Mouse (Mus musculus): ENCODE results near the gene Lhfpl2. TPM values are rescaled to one million over a fixed set of nuclear protein-coding genes. Genes with fewer than 3 reads are reported as not detected.
"Not testable (repeated sequence)": the region's sequence is repeated elsewhere in the genome, so short reads cannot be mapped to it uniquely, and the experiment has no call there.

Gene Lhfpl2
- 10 to 100 TPM; 30.3 to 30.4 TPM for total RNA-seq (2021)

DNA sequence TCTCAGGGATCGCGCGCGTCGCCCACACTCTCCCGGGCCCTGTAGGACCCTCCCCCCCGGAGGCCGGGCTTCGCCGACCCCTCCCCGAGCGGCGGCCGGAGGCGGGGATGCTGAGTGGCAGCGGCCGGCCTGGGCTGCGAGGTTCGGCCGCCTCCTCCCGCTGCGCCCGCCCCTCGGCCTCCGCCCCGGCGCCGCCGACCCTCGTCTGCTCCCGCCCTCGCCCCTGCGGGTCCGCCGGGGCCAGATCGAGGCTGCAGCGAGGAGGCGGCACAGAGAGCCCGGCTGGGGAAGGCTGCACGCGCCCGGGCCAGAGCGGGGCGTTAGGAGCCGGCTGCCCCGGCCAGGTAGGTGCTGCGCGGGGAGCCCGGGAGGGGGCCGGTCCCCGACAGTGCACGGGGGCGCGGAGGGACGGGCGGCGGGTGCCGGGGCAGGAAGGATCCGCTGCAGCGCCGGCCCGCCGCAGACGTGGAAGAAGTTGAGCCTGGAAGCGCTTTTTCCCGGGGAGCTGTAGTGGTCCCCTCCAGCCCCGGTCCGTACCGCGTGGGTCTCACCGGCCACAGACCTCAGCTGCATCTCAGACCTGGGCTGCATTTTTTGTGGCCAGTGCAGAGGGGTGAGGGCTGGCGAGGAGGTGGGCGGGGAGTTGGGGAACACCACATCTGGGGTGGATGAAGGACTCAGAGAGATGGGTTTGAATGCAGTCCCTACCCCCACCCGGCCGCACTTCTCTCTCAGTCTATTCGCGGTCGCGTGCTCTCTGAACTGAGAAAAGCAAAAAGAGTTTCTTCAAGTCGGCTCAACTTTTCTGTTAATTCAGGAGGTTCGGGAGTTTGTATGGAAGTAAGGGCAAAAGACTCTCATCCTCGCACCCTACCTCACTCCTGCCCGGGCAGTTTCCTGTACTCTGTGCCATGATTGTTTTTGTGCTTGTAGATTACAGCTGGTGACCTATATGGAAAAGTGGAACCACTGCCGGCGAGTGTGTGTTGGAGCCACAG lies at the start of gene Lhfpl2:
Gene Lhfpl2 (plus strand): TSS at position 234 of the 998 bp plus-strand sequence.
- peak; percentile 9 to 26 for DNase-seq

DNA sequence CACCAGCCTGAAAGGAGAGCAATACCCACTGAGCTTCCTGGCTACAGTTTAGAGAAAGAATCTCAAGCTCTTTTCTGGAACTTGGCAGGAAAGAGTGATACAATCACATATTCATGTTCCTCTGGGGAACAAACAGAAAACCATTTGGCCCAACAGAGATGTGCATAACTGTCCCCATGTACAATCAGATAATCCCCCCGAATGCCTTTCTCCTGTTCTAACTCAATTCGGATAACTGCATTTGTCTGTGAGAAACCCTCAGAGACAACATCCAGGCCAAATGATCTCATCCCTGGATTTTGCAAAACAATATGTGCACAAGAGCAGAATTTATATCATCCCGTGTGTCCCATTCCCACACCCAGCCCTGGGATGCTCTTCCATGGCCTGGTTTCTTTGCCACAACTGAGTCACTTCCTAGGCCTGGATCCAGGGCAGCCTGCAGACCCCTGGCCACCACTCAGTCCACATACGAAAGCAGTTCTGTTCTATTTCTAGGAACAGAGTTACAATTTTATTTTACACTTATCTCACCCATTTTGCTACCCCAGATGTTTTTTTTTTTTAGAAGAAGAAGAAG lies 45.5 kb upstream of the Lhfpl2 start:
- no peak for DNase-seq

DNA sequence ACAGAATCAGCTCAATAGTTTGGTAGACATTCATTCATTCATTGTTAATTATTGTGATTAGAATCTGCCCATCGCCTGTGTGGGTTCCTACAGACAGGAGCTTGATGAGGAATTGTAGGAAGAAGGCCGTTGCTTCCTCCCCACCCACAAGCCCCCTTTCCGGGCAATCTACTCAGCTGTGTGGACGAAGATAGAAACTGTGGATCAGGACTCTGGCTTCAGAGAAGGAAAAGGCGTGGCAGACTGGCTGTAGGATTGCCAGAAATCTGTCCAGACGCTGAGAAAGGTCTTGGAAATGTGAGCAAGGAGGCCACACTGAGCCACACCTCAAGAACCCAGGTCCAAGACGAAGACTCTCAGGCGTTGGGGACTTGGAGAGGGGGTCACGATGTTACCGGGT lies 43.6 kb upstream of the Lhfpl2 start:
- no peak for DNase-seq

DNA sequence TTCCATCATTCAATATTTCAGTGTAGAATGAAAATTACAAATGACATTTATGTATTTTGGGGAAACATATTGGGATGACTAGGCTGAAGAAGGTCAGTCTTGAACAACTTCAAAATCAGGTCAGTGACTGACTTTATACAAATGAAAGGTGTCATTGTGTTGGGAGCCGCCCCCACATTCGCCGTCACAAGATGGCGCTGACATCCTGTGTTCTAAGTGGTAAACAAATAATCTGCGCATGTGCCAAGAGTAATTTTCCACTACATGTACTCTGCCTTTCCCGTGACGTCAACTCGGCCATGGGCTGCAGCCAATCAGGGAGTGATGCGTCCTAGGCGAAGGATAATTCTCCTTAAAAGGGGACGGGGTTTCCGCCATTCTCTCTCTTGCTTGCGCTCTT lies 33.0 kb upstream of the Lhfpl2 start:
- not testable (repeated sequence) for DNase-seq

DNA sequence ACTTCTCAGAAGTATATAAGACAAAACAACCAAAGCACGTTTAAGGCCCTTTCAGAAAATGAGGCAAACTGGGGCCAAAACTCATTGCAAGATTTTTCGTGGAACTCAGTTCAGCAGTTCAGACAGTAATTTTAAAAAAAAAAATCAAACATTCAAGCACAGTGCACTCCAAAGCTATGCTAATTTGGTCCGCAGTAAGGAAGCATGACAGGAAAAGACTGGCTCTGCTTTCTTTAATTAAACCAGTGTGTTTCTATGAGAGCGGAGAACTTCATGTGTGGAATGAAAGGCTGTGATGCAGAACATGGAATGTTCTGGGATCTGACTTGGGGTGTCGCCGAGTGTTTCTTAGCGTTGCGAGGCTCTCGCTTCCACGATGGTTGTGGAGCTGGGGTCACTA lies 28.4 kb upstream of the Lhfpl2 start:
- no peak for DNase-seq

DNA sequence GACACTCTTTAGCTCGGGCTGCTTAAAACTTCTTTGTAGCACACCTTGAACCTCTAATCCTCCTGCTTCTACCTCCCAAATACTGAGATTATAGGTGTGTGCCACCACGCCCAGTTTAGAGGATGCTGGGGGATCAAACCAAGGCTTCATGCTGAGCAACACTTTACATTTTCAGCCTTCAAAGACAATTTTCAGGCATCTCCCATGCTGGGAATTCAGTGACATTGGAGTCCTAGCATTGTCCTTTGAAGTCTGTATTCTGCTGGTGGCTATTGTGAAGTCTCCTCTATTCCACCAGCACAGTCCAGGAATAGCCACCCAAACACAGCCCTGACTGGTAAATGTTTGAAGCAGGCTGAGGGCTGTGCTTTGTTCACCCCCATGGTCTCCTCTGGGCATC lies 27.0 kb upstream of the Lhfpl2 start:
- DNase-seq: no peak

DNA sequence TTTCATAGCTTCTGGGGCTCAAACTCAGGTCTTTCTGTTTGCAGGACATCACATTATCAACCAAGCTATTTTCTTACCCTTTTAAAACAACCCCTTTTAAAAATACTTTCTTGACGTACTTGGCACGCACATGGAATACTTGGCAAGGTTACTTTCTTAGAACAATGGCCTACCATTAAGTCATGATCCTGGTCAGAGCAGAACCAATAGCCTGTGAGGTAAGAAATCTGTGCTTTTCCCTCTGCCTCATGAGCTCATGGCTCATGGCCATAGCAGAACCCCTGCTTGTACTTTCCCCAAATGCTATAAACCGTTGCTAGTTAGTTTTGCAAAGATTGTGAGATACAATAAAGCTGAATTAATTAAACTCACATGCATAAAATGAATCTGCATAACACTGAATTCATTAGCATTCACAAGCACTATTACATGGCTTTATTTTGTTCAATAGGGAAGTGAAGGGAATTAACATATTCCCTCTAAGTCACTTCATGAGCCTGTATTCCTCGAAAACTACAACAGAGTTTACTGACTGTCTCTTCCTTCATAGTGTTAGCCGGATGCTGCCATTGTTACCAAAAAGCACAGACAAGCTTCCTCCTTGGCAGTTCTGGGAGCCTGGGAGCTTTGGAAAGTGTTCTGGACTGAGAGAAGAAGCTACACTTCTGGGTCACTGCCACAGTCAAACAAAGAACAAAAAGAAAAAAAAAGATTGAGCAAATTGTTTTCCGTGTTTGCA lies 20.1 kb upstream of the Lhfpl2 start:
- DNase-seq: no peak

DNA sequence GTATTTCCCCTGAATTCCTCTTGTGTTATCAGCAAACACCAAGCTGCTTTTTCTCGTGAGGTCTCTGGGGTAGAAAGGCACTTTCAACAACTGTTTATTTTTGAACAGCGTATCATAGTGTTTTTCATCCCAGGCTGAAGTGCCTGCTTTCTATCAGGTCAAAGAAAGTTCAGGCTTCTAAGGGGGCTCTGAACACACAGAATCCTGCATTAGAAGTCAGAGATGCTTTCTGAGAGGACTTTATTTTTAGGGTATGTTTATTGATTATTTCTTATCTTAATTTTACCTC lies 19.6 kb upstream of the Lhfpl2 start:
- no peak for DNase-seq

DNA sequence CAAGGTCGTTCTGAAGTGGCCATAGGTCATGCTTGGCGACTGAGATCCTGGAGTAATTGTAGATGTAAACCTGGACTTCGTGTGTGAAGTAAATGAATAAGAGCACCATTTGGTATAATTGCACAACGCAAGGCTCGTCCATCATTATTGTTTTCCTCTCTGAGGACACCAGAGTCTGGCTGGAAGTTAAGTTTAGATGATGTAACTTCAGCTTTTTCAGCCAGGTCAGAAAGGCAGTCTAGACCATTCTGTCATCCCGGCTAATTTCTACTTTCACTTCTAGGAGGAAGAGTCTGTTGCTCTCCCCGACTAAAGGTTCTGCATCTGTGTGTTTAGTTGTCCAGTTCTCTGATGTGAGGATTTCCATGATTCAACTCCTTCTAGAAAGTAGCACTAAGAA lies 7.6 kb upstream of the Lhfpl2 start:
- DNase-seq: no peak

DNA sequence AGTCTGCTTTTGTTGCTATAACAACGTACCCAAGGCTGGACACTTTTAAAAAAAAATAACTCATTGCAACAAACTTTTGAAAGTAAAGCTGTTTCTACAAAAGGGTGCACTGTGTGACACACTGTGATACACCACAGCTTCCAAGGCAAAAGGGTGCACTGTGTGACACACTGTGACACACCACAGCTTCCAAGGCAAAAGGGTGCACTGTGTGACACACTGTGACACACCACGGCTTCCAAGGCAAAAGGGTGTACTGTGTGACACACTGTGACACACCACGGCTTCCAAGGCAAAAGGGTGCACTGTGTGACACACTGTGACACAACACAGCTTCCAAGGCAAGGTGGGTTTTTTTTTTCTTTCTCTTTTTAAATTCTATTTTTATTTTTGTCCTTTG lies 6.8 kb upstream of the Lhfpl2 start:
- DNase-seq: no peak

DNA sequence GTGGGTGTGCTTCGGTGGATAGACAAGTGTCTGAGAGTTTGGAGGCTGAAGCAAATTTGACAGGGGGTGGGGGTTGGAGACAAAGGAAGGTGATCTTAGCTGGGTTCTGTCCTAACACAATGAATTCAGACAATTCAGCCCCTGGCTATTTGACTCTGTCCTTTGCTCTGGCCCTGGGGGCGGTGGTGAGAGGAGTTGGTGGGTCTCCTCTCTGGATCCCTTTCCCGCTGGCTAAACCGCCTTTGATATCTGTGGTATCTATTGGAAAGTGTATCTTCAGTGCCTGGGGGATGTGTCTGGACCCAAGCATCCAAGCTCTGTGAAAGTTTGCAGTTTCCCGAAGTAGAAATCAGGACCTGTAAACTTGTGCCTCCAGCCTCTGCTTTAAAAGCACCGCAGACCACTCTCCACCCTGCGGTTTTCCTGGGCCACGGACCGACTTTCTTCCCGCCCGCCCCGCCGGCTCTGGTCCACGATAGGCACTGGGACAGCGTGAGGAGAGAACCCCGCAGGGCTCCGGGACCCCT lies 497 bp upstream of the Lhfpl2 start:
- DNase-seq: no peak

DNA sequence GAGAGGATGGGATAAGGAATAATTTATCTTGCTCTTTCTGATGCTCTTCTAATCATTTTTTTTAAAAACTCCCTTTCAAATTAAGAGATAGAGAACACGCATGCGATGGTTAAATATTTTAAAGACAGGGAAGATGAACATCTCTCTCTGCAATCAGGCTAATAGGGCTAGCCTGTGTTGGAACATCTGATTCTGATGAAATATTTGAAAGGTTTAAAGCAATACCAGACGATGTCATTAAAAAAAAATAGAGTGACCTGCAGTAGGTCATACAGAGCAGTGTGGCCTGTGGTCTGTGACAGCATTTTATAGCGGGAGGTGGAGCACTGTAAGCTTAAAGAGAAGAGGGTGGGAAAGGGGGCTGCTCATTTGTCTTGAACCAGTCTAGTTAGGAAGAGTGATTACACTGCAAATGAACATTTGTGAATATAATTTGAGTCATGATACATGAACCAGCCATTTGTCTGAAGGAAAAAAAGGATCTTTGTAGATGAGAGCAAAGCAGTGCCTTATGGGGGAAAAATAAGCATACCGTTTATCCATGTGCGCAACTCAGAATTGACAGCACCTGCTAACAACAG lies 1.1 kb downstream of the Lhfpl2 start:
- DNase-seq: no peak

DNA sequence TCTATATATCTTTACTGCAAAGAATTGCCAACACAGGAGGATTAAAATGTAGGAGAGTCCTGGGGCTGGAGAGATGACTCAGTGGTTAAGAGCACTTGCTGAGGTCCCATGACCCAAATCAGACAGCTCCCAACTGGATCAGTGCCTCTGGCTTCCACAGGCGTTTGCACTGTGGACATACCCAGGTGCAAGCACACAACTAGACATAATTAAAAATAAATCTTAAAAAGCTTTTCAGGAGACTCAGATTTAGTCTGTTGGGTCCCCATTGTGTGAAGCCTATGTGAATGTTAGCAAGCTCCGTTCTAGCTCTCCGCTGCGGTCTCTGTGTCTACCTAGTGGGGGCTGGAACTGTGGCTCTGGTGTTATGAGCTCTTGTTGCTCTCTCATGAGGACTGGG lies 1.8 kb downstream of the Lhfpl2 start:
- DNase-seq: no peak

DNA sequence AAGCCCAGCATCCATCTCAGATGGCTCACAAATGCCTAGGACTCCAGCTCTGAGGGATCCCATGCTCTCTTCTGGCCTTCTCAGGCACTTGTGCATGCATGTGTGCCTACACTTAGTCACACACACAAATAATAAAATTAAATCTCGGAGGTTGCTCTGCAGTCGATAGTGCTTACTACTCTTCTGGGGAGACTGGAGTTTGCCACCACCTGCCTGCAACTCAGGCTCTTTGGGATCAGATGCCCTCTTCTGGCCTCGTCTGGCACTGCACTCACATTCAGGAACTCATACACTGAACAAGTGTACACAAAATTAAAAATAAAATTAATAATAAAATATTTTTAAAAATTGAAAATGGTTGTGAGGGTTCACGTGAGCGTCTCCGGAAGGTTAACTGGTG lies 2.2 kb downstream of the Lhfpl2 start:
- DNase-seq: no peak

DNA sequence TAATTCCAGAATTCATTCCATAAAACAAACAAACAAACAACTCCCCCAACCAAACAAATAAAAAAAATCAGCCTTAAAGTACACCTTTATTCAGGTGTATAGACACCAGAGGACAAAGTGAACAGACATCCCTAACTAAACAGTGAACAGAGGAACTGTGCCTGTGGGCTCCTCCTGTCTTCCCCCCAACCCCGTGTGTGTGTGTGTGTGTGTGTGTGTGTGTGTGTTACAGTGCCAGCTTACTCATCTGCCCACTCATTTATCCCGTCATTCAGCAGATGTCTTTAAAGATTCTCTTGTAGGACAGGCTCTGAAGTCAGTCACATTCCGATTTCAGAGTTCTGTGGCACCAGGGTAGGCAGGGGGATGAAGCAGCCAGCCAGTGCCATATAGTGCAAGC lies 2.9 kb downstream of the Lhfpl2 start:
- DNase-seq: no peak

DNA sequence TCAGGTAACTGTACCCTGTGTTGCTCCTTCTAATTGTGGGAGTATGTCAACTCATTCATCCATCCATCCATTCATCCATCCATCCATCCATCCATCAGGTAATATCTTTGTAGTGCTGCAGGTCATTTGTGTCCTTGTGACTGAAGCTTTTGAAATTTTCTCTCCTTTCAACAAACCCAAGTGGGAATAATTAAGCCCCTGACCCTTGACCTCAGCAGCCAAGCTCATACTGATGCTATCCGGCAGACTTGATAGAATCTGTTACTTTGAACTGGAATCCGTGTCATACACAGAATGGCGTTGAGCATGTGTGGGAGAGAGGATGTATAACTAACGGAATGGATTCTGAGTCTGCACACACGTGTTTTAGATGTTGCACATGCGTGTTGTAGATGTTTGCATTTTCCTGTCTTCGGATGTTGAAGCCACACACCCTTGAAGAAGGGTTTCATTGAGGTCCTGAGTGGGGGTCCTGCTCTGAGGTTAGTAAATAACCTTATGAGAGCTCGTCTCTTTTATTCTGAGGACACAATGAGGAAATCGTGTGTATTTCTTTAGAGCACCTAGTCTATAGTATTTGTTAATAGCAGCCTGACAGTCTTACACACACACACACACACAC lies 3.8 kb downstream of the Lhfpl2 start:
- DNase-seq: no peak

DNA sequence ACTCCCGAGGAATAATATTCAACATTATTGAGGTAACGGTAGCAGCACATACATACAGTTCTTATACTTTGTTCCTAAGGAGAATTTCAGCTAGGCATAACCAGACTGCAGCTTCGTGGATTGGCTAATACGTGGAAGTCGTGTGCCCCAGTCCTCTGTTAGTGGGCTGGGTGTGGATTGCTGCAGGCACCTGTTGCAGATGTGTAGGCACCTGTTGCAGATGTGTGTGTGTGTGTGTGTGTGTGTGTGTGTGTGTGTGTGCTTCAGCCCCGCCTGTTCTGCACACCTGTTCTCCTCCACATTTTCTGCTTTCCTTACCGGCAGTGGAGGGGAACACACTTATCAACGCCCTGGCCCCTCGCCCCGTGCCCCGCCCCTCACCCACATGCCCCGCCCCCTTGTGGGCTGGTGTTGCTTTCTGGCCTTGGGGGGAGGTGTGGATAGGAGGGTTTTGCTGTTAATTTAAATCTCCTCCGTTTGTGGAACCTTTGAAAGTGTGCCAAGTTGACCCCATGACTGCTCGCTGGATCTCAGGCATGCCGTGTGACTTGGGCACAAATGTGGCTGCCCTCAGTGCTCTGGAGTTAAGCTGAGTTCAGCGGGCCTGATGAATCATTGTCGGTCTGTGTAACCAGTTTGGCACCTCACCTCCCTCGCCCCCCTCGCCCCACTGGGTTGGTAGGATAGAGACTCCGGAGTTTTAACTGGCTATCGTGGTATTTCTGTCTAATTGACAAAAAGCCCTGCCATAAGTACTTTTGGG lies 4.9 kb downstream of the Lhfpl2 start:
- DNase-seq: no peak

DNA sequence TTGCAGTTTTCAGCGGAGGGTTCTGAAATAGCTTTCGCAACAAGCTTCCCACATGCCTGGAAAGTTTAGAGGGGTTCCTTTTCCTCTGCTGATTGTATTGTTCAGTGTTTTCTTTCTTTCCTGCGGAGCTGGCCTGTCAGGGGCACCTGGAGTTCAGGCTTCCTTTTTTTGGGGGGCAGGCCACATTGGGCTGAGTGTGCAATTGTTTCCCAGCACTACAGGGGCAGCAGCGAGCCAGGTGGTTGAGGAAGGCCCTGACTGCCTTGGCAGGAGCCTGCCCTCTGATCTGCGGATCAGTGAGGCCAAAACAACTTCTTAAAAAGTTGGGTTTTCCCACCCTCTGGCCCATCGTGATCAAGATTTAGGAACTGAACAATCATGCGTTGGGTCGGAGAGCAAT lies 5.6 kb downstream of the Lhfpl2 start:
- no peak for DNase-seq

DNA sequence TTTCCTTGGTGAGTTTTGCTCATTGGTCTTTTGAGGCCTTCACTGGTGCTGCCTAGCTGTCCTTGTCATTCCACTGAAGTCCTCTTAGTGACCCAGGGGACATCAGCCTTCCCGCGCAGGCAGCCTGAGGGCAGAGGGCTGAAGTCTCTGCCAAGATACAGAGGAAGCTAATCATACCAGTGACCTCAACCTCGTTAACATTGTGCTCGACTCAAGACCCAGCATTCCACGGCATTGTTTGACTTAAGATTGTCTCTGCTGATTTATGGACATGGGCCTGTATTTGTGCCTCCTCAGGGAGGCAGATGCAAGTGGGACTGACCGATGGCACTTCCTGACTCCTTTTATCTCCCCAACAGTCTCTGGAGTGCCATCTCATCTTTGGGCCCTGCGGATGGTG lies 7.0 kb downstream of the Lhfpl2 start:
- no peak for DNase-seq

DNA sequence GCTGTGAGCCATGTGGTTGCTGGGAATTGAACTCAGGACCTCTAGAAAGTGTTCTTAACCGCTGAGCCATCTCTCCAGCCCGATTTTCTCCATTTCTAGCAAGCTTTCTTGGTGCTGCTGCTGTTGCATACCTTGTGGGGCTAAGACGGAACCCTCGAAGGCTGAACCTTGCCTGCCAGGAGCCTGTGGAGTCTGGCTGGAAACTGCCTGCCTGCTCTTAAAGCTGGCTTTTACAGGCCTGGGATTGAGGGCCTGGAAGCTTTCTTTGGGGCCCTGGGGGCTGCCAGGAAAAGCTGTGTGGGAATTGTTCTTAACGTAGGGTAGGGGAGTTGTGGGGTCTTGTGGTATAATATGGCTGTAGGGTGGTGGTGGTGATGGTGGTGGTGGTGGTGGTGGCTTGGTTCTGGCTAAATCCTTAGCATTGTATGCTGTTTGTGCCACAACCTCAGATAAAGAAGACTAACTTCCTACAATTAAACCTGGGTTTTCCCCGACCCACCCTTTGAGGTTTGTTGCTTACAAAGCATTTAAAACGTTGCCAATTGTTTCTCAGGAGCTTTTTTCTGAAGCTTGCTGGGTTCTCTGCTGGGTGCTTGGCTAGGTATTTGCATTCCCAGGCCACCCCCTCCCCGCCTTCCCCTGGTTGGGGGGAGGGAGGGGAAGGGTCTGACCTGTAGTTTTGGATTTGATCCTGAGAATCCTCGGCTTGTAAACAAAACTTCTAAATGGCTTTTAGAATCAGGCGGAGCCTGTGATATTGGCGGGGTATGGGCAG lies 7.9 kb downstream of the Lhfpl2 start:
- no peak for DNase-seq
